In the genomic region with DNA sequence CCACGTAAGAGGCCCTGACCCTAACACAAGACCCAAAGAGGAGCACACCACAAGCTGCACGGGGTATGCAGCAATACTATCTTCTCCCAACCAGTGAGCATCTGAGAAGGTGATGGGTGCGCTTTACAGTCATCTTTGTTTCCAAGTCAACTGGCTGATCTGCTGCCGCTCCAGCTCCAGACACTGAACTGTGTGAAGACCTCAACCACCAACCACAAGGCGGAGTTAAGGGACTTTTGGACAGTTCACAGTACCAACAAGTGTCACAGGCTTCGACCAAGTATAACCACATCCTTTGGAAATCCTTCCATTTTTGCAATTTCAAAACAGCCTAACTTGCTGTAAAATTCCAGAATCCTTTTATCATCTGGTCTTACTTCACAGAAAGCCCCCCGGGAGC, we compare ENCODE assay signal across 22 mouse cellular contexts. TPM values are rescaled to one million over a fixed set of nuclear protein-coding genes. Genes with fewer than 3 reads are reported as not detected.
A peak's percentile ranks its signal among the peaks of the same experiment; 100 is the strongest.
DNase-seq lines count a peak whose midpoint lies in the region; ATAC-seq lines count a peak whose summit lies in the region.
"Had no signal": no experiment of that assay in that cellular context is flagged by ENCODE, and none has a peak within 500 bp of the region (broad histone marks: within the 10 kb centered on the region; RNA-seq: fewer than 3 reads in every experiment).

No protein-coding gene starts in this region.

- peak; percentile 18 for ATAC-seq in activated CD4-positive, CD25-positive, alpha-beta regulatory T cell, adult 4 months
- ATAC-seq in granulocyte monocyte progenitor cell, adult 5-6 weeks (replicated peaks; ENCODE audit: poor library complexity, severe bottlenecking): no peak
- ATAC-seq: forebrain, postnatal 0 days; Patski had no signal

- DNase-seq in 3T3-L1 (ENCODE audit: low read depth, low spot score): peak; percentile 17
- peak; percentile 82 for DNase-seq in 416B (ENCODE audit: low read depth)
- DNase-seq in natural killer cell, adult 2 months (ENCODE audit: low spot score in 2 of 2): peak; percentile 59 to 74
- no peak for DNase-seq in cerebellum, adult 8-10 months
- DNase-seq: adrenal gland, adult 8-10 months; adrenal gland, postnatal 36 days; cerebellum, adult 2 months; cerebellum, postnatal 25 days; forebrain, postnatal 0 days; gastrocnemius, postnatal 14 days; kidney, adult 18-20 months had no signal

RNA-seq across cellular contexts. Expression of gene Npm3, which starts 2.5 kb away (rescaled TPM):
- 10 to 100 TPM; 26.7 to 70.7 TPM for polyA plus RNA-seq in activated CD4-positive, CD25-positive, alpha-beta regulatory T cell, adult 4 months (2017; shearing (Covaris generic))
- total RNA-seq in granulocyte monocyte progenitor cell, adult 5-6 weeks (2014; fragmentation: Nextera tagmentation): 137 and 150 TPM in 2 replicates
- total RNA-seq in granulocyte monocyte progenitor cell, adult 5-6 weeks (2017): 109 and 141 TPM in 2 replicates

RNA-seq across cellular contexts. Expression of gene Fgf8, which starts 9.2 kb away (rescaled TPM):
- not detected for polyA plus RNA-seq in activated CD4-positive, CD25-positive, alpha-beta regulatory T cell, adult 4 months (2017; shearing (Covaris generic))
- not detected in 2 replicates for total RNA-seq in granulocyte monocyte progenitor cell, adult 5-6 weeks (2014; fragmentation: Nextera tagmentation)
- total RNA-seq in granulocyte monocyte progenitor cell, adult 5-6 weeks (2017): not detected in 2 replicates
- total RNA-seq: adrenal gland, adult 8-10 months; adrenal gland, postnatal 36 days; gastrocnemius, adult 18-20 months; gastrocnemius, postnatal 14 days; heart, adult 8-10 months; heart, postnatal 25 days; MEL had no signal
- polyA plus RNA-seq: C2C12; cerebellum, adult 2 months; cortical plate, adult 2 months; heart, embryonic 12.5 days; intestine, embryonic 14.5 days had no signal

RNA-seq across cellular contexts. Expression of gene Mgea5, which starts 31.8 kb away (rescaled TPM):
- 100 to 1,000 TPM; 146 to 151 TPM for polyA plus RNA-seq in activated CD4-positive, CD25-positive, alpha-beta regulatory T cell, adult 4 months (2017; shearing (Covaris generic))
- 76.2 and 99.7 TPM in 2 replicates for total RNA-seq in granulocyte monocyte progenitor cell, adult 5-6 weeks (2014; fragmentation: Nextera tagmentation)
- 106 and 110 TPM in 2 replicates for total RNA-seq in granulocyte monocyte progenitor cell, adult 5-6 weeks (2017)
